Mouse (Mus musculus) embryonic fibroblast, embryonic 13.5 days (primary cell): ENCODE data around the gene Soat2.

Experiments
- CTCF ChIP-seq: IDR thresholded peaks from 2 replicates; pipeline ENCODE4 v1.5.1; 2011; ENCODE audit warnings: mild to moderate bottlenecking, control low read depth, low read length, moderate library complexity, borderline replicate concordance; ENCODE audit not compliant: insufficient read depth
- POLR2A ChIP-seq: IDR thresholded peaks from 2 replicates; pipeline ENCODE4 v1.6.1; 2011; ENCODE audit warnings: low read depth, mild to moderate bottlenecking, control low read depth, low read length, moderate library complexity

DNA sequence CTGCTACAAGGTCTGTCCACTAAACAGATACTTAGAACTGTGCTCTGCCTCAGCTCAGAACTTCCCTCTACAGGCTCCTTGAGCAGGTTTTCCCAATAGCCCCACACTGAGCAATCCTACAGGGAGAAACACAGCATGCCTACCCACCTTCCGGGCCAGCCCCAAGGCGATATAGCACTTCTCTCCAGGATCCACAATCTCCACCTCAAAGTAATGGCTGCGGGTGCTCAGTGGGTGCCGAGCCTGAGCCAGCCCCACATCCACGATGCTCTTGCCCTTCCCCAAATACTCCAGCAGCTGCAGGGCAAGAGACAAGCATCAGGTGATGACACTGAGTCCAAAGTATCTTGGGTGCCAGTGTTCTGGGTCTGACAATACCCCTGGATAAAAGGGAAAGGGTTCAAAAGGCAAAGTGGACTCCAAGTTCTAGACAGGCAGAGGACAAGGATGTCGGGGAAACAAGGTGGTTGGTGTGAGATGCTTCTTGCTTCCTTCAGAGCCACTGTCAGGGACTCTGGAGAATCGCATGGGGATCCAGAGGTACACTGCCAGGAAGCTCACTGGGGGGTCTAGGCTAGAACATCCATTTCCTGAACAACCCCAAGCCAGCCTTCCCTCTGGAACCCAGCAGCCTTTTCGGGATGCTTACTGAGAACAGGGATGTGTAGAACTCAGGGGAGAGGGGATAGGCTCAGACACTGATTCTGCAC, 31.1 kb upstream of the Soat2 start:
- TF ChIP-seq CTCF (no peak), POLR2A (no peak)
